Mouse (Mus musculus): ENCODE results near the gene Tns3. TPM values are rescaled to one million over a fixed set of nuclear protein-coding genes. Genes with fewer than 3 reads are reported as not detected.

Tns3 gene
- polyA plus RNA-seq, 1 experiment from 2014 or later = 9.1 TPM

DNA sequence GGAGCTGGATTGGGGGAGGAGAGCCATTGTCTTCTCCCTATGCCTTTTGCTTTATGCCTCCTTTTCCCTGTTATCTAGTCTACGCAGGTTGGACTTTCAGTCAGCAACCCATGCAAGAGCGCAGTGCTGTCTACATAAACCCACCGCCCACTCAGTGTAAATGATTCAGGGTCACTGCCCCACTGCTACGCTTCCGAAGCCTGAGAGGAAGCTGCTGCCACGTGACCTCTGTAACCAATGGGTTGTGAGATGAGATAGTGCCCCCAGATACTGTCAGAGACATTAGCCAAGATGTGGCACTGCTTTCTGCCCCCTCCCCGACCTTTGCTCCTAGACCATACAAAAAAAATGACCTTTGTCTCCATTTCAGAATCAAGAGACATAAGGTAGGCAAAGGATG lies 268.0 kb downstream of the Tns3 start:
- H3K27me3 ChIP-seq (ENCODE audit: low read depth, poor library complexity, severe bottlenecking) = no peaks in the 10 kb centered on the region

DNA sequence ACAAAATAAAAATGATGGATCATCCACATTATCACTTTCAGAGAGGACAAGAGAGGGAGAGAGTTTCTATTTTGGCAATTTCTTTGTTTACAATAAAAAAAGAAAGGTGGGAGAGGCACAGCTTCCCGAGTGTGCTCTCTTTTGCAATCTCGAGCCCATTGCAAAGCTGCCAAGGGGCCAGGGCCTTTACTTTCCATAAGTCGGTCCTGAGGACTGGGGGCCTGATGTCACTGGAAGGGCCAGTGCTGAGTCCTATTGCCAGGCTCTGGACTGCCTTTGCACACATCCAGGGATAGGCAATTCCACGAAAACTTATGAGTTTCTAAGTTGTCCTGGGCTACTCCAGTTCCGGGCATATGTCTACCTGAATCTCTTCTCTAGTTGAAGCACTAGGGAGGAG lies 272.8 kb downstream of the Tns3 start:
- no peak for DNase-seq (ENCODE audit: low spot score)
- H3K27ac ChIP-seq (replicated peaks) = no peak overlapping the region
- WGBS = 86% methylated on average over 5 of the region's 5 CpGs
- no peak overlapping the region for H3K4me3 ChIP-seq
- H3K27me3 ChIP-seq (ENCODE audit: low read depth, poor library complexity, severe bottlenecking) = no peaks in the 10 kb centered on the region
- H3K4me1 ChIP-seq = no peaks in the 10 kb centered on the region
- no peaks in the 10 kb centered on the region for H3K9me3 ChIP-seq (replicated peaks)
- H3K36me3 ChIP-seq = no peaks in the 10 kb centered on the region

More for the DNA sequence above, 268.0 kb downstream of the Tns3 start:
- Histone ChIP-seq H3K4me3 (no peak overlapping the region), H3K36me3 (no peaks in the 10 kb centered on the region), H3K9me3 (replicated peaks) (peaks cover 8% of the 10 kb centered on the region; the same call in 1 of the 2 replicates), H3K27ac (replicated peaks) (no peak overlapping the region), H3K4me1 (no peaks in the 10 kb centered on the region)
- DNase-seq (ENCODE audit: low spot score) = no peak
- 88% methylated on average over 7 of the region's 7 CpGs for WGBS

DNA sequence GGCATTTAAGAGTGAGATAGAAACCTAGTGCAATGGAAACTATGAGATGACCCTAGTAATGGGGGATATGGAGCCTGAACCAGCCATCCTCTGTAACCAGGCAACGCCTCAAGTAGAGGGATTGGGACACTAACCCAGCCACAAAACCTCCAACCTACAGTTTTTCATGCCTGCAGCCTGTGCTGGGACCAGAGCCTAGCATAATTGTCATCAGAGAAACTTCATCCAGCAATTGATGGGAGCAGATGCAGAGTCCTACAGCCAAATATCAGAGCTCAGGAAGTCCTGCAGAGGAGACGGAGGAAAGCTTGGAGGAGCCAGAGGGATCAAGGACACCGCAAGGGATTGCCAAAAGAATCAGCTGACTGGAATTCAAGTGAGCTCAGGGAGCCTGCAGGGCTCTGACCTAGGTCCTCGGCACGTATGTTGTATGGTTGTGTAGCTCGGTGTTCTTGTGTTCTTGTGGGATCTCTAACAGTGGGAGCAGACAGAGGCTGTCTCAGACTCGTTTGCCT lies 278.4 kb downstream of the Tns3 start:
- WGBS = 82% methylated on average over 7 of the region's 7 CpGs
- no peak overlapping the region for H3K4me3 ChIP-seq
- H3K9me3 ChIP-seq (replicated peaks) = no peaks in the 10 kb centered on the region
- no peaks in the 10 kb centered on the region for H3K27me3 ChIP-seq (ENCODE audit: low read depth, poor library complexity, severe bottlenecking)
- H3K4me1 ChIP-seq = no peaks in the 10 kb centered on the region
- no peak for DNase-seq (ENCODE audit: low spot score)
- H3K27ac ChIP-seq (replicated peaks) = no peak overlapping the region
- no peaks in the 10 kb centered on the region for H3K36me3 ChIP-seq
